Mouse (Mus musculus) cerebellum, adult 18-20 months (tissue): Measurements from ENCODE around the gene Esp34.

ENCODE experiments used
- DNase-seq, 2 experiments: peaks; one replicate each; pipeline ENCODE4 v3.0.0; 2021

The Esp34 gene

GRCm38 (mm10) chr17:38553892-38554291 is at the start of gene Esp34:
Gene Esp34, plus strand, starts transcription at chr17:38554192.
- DNase-seq, result no peak

- DNase-seq, result no peak
These were observed 8.5 kb downstream of the Esp34 start for GRCm38 (mm10) chr17:38562527-38562926.
